Mouse (Mus musculus) T-helper 2 cell (primary cell): ENCODE measurements around the gene Coq5.
"Not testable (repeated sequence)": the region's sequence is repeated elsewhere in the genome, so short reads cannot be mapped to it uniquely, and the experiment has no call there.

Experiments
- in situ Hi-C: fragments of 300-600 bp; cut with MboI, MseI; formaldehyde crosslinking; loops from one replicate; pipeline ENCODE4 v1.15.1; 2025; ENCODE audit warnings: high pct_unique_total_duplicates

Gene Coq5

GRCm38 (mm10) chr5:115302190-115302589 lies 22.7 kb downstream of the Coq5 start:
- in situ Hi-C loops, result not testable (repeated sequence)

DNA sequence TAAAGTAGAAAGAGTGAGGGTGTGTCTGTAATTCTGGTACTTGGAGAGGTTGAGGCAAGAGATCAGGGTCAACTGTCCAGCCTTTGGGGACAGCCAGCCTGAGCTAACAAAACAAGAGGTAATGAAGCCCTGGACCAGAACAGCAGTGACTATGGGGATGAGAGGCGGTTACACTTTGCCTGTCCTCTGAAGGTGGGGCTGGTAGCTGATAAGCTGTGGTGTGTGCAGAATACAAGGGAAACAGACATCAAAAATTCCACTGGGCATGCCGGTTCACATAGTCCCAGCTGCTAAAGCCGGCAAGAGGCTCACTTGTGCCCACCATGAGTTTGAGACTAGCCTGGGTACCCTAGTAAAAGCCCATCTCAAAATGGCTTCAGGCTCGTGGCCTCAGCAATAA lies 32.9 kb downstream of the Coq5 start:
- in situ Hi-C loops, result no loop called here

DNA sequence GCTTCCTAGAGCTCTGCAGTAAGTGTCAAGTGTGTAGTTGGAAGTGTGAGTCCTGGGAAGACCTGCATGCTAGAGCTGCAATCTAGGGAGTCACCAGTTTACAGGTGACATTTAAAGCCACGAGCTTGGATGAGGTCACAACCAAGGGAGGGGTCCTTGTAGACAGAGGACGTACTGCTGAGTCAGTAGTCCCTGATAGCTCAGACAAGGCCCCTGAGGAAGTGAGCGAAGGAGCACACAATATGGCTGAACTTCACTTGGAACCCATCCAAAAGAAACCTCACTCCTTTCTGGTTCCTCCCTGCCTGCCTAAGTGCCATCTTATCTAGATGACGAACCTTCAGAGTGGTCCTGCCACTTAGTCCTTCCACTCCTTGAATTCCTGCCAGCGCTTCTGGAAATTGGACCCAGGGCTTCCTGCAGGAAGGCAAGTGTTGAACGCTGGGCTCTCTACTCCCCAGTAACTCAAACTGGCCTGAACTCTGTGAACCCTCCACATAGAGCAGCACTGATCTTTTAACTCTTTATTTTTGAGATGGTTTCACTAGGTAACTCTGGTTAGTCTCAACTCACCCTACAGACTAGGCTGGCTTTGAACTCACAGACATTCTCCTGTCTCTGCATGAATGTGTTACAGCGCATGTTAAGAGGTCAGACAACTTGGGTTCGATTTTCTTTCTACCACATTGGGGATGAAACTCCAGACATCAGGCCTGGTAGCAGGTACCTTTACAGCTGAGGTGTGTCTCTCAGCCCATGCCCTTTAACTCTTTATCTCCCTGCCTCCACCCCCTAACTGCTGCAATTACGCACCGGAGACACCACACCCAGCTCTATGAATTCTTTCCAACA lies 33.6 kb downstream of the Coq5 start:
- in situ Hi-C loops, result no loop called here

GRCm38 (mm10) chr5:115313668-115313943 lies 34.1 kb downstream of the Coq5 start:
- in situ Hi-C loops, result no loop called here

DNA sequence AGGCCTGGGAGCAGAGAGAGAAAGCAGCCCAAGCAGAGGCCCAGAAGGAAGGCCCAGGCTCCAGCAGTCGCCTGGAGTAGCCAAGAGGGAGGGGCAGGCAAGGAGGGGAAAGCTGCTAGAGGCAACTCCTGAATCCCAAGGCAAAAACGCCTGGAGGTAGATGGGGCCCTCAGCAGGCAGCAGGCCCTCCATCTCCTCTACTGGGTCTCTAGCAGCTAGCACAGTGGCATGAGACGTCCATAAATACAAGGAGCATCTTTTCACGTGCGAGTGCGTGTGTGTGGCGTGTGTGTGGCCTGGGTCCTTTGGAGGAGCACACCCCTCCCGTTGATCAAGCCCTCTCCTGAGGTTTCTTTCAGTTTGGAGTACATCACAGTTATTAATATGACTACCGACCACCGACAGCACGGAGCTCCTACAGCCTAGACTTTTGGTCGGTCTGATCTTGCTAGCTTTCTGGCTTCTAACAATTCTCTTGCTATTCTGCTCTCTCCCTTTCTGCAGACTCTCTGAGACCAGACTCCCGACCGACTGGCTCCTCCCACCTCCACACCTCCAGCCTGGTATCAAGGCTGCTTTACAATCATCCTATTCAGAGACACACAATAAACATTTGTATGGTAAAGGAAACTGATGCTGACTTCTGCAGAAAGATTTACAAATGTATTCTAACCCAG lies 37.6 kb downstream of the Coq5 start:
- in situ Hi-C loops, result no loop called here

GRCm38 (mm10) chr5:115317645-115318328 lies 38.3 kb downstream of the Coq5 start:
- in situ Hi-C loops, result no loop called here

DNA sequence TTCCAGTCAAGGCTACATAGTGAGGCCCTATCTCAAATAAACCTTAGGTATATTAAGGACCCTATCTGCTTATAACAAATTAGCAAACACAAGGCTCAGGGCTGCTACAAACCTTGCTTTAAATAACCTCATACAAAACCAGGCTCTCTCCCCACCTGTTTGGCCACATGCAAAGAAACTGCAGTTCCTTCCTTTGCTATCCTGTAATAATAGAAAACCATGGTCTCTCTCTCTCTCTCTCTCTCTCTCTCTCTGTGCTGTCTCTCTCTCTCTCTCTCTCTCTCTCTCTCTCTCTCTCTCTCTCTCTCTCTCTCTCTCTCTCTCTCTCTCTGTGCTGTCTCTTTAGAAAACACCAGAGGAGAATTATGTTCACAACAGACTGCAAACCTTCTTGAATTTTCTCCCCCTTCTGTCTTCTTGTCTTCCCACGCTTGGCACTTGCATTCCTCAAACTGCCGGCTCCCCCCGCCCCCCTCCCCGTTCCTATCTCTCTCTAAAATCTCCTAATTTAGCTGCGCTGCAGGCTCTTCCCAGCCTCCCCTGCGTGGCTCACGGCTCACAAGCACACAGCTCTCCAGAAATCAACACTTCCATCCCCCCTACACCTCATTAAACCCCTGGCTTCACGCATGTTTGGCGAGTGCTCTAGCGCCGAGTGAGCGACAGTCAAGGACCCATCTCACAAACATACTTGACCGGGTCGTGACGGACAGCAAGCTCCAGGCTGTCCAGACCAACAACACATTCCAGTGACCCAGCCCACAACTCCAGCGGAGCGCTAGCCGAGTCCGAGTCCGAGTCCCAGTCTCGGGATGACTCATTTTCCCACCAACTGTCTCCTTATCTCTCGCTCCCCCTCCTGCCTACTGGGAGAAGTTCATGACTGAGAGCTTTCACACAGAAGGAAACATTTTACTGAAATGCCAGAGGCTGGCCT lies 39.8 kb downstream of the Coq5 start:
- in situ Hi-C loops, result no loop called here

DNA sequence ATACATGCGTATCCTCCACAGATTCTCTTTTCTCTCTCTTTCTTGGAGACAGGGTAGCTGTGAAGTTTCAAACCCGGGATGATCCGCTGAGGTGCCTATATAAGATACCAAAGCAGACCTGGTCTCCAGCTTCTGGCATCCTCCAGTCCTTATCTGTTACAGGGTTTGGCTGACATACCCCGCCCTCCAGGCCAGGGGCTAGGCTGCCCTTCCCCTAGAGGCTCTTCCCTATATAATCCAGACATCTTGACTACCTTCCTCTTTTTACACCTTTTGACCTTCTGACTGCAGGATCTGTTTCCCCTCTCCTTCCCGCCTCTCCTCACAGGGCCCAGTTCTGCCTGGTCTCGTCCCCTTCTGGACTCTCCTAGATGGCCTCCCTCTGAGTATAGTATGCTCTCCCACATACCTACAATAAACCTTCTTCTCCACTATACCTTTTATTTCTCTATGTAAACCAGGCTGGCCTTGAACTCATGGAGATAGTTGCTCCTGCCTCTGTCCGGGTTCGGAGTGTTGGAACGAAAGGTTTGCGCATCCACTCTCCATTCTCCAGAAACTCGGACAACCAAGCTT lies 46.9 kb downstream of the Coq5 start:
- in situ Hi-C loops, result no loop called here

GRCm38 (mm10) chr5:115326875-115327609 lies 47.6 kb downstream of the Coq5 start, which contains the start of gene Srsf9:
TSS of gene Srsf9 (plus strand) at chr5:115327177.
- in situ Hi-C loops, result no loop called here

DNA sequence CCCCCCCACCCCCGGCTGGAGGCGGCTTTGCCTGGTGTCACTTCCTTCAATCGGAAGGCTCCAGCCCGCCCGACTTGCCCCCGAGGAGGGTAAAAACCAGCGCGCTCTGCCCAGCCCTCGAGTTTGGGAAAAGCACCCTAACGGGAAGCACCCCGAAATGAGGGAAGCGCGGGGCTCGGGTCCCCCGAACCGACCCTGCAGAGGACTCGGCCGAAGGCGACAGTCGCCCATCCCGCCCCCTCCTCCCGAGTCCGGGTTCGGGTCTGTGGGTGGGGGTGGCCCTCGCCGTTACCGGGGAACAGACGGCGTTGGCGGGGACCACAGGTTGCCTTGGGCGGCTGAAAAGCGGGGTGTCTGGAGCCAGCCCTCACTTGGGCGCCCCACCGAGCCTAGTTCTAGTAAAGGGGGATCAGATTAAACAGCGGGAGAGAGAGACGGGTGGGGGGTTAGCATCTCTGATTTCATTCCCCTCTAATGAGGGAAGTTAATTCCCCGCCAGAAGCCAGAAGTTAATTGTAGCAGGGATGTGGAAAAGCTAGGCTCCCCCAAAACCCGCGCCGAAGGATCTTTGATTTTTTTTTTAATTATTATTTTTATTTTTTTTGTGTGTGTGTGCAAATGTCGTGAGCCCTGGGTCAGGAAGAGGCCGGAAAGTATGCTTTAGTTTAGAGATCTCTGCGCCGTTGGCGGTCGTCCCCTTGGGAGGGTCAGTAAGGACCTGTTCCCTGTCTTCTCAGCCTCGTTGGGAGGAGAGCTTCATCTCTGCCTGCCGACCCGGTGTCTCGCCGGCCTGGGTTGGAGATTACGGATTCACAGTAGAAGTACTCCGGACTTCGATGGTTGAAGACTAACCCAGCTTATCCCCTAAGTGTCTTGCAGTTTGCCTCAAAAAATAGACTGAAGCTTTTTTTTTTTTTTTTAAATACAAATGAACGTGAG lies 48.4 kb downstream of the Coq5 start:
- in situ Hi-C loops, result no loop called here

- in situ Hi-C loops, result no loop called here
Observed at GRCm38 (mm10) chr5:115330955-115331354, 51.5 kb downstream of the Coq5 start.

- in situ Hi-C loops, result no loop called here
Observed at GRCm38 (mm10) chr5:115333626-115334025, 54.2 kb downstream of the Coq5 start.

- in situ Hi-C loops, result no loop called here
Observed at GRCm38 (mm10) chr5:115340007-115340406, 60.5 kb downstream of the Coq5 start.

DNA sequence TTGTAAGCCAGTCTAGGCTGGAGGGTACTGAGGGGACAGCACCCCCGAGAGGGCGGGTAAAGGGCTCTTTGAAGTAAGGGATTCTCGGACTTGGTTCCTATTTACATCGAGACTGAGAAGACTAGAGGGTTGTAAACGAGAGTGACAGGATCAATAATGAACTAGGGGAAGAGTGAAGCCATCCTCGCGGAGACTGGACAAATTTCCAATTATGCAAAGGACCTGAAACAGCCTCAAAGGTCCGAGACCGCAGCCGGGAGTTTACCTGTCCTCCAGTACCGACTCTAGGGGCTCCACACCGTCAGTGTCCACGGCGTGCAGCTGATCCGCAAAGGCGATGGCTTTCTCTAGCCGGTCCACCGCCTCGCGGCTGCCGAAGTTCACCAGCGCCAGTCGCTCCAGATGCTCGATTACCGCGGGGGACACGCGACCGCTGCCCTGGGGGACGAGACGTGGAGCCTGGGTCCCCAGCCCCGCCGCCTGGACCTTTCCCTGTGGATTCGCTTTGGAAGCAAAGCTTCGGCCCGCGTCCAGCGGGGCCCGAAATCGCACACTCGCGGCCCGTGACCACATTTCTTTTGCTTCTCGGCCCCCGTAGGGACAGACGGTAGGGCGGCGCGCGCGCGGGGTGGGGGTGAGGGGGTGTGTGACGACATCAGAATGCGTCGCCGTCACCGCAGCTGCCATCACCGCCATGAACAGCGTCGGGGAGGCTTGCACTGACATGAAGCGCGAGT lies 61.3 kb downstream of the Coq5 start, which contains the start of the genes Gatc and Triap1:
Gene Gatc (minus strand): TSS at position 602 of the 737 bp plus-strand sequence.
Gene Triap1 (plus strand): TSS at position 649 of the 737 bp plus-strand sequence.
- in situ Hi-C loops, result no loop called here

DNA sequence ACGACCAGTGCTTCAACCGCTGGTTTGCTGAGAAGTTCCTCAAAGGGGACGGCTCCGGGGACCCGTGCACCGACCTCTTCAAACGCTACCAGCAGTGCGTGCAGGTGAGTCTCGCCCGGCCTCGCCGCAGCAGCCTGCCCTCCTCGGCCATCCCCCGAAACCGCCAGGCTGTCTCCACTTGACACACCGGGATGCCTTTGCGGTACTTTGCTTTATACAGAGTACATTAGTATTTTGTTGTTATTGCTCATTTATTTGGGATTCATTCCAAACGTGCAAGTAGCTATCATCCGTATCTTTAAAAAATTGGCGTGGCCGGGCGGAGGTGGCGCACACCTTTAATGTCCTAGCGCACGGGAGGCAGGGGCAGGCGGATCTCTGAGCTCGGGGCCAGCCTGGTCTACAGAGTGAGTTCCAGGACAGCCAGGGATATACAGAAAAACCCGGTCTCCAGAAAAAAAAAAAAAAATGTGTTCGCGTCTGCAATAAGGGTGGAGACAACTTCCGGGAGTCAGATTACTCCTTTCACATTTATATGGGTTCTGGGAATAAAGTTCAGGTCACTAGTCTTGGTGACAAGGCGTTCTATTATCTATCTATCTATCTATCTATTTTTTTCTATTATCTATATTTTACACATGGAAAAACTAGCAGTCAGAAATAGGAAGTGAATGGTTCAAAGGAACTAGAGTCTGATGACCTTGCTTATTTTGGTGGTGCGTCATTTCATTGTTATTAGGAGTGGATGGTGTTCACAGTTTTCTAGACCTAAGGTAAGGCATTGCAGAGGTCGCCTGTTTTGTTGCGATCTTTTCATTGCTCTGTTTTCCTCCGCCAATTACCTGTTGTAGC lies 62.1 kb downstream of the Coq5 start:
- in situ Hi-C loops, result no loop called here
